Mouse (Mus musculus): ENCODE data around the gene Ahcyl1.

DNA sequence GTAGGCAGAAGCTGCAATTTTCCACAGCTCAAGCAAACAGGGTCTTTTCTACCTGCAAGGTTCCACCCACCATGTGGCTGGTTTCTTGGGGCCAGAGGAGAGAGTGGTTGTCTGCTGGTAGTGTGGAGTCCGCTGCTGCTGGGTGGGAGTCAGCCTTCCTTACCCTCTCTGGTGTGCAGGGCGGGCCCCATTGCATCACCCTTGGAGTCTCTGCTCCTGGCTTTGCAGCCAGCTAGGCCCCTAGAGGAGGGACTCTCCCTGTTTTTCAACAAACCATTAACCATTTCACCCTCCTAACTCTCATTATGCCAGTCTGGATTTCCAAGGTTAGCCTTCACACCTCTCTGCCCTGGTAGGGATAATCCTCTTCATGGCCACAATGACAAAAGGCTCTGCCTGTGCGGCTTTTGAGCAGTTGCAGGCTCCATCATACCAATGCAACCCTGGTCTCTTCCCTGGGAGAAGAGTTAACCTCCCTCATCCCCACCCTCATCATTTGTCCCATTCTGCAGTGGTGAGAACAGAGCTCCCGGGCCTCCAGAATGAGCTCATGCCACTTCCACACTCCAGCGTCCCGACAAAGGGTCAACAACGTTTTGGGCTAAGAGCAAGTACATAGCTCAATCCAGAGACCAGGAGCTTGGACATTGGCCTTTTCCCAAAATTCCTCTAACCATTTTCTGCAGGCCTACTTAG is 7.5 kb upstream of the Ahcyl1 start:
- no peak for TF ChIP-seq CTCF (IDR thresholded peaks at IDR 0.05; ENCODE audit: borderline replicate concordance, insufficient read depth, low read depth, low read length)
- TF ChIP-seq POLR2A (IDR thresholded peaks at IDR 0.05; ENCODE audit: borderline replicate concordance, insufficient read depth, low read length), result no peak

Measured in cerebellum, adult 2 months (tissue).